Mouse (Mus musculus): ENCODE results near the gene Bbox1.

Gene Bbox1

DNA sequence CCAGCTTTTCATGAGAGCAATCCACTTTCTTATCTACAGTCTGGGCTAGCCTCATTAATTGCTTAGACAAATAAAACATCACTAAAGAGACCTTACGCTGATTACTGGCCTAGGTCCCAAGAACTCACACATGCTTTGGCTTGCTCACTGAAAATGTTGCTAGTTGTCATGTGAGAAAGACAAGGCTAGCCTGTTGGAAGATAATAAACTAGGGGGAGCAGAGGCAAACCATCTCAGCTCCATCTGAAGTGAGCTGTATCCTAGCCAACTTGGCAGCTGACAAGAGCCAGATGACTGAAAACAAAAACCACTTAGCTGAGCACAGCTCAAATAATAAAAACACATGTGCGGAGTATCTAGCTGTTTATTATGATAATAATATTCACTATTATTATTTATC lies 40.2 kb downstream of the Bbox1 start:
- DNase-seq (ENCODE audit: extremely low spot score, low spot score): no peak

DNA sequence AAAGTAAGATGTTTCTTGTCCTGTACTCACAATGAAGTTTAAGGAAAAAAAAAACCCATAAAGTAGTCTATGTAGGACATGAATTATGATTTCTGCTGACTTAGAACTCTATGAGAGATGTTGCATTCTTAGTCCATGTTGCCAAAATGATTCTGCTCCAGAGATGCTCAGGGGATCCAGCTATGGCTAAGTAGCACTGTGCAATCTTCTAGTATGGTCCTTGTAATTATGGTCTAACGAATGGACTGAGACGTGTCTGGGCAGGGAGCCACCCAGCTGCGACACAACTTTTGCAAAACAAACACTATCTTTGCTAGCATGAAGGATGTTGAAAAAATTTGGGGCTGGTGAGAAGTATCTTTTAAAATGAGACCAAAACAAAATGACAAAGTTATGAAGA lies 45.1 kb downstream of the Bbox1 start:
- no peak for DNase-seq (ENCODE audit: extremely low spot score, low spot score)

DNA sequence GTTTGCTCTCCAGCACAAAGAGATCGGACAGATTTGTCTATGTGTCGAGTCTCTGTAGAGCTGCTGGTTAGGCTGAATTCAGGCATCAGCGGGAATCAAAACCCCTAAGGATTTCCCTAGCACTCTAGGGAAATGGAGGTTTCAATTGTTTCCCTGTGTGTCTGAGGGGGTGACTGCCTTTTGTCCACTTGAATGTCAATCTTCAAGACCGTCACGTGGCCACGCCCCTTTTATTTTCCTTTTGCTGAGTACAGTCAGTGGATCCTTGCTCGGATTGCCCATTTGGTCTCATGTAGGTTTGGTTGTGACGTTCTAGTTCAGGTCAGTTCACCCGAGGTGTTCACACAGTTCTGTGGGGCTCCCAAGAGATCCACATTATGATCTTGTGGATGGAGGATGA lies 82.1 kb downstream of the Bbox1 start:
- no peak for DNase-seq (ENCODE audit: extremely low spot score, low spot score)

DNA sequence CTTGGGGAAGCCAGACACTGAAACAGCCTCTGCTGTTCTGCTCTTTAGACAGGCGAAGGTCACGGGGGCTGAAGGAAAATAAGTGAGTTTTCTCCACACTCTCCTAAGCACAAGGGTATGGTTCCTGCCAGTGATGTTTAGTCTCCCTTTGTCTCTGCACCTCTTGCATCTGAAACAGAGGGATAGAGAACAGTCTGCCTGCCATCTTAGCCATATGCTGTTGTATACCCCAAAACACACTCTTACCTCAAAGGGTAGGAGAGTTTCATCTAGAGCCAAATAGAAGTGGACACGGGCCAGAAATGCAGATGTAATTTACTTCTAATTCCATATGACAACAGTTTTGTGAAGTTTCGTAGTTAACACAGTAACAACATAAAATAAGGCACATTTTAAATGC lies 83.6 kb downstream of the Bbox1 start:
- DNase-seq (ENCODE audit: extremely low spot score, low spot score): no peak

DNA sequence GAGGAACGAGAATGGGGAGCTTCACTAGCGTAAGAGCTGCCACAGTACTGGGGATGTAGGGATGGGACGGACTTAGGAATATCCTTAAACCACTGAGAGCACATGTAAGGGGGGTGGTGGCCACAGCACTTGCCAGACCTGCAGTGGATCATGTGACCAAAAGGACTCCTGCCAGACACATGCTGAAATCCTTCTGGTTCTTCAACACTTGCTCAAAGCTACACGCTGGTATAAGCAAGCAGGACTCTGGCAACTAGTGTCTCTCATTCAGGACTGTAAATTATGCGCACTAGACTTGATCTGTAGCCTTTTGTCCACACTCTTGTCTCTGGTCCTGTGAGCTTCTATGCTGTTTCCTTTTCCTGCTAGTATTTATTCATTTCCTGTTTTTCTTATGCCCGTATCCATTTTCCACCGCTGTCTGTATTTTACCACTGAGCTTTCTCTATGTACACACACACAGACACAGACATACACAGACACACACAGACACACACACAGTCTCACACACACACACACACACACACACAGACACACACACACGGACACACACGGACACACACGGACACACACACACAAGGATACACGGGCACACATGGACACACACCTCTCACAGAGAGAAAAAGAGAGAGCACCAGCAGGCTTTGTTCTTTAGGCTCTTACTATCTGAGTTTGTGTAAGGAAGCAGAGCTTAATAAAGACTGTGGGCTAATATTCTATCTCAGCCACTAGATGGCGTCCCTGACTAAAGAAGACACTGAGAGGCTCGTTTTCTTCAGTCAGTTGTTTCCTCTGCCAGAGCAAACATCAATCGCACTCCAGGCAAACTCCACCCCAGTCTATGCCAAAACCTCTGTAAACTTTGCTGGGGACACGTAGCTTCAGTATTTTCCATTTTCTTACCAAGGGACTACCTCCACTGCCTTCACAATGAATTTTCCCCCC lies 84.9 kb downstream of the Bbox1 start:
- DNase-seq (ENCODE audit: extremely low spot score, low spot score): peak; percentile 46

DNA sequence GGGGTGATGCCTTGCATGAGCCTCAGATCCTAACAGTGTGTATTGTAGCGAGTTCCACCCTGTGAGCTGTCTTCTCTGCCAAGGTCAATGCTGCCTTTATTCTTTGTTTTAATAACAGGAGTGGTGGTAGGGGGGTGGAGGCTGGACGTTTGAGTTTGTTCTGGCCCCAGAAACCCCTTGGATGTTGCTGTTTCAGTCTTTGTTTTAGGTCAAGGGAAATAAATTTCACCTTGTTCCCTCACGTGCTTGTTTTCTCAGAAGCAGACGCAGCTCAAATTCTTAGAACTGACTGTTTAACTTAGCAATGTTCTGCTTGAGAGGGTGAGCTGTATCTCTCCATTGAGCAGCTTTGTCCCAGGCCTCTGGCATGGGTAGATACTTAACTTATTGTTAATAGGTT lies 87.9 kb downstream of the Bbox1 start:
- no peak for DNase-seq (ENCODE audit: extremely low spot score, low spot score)

DNA sequence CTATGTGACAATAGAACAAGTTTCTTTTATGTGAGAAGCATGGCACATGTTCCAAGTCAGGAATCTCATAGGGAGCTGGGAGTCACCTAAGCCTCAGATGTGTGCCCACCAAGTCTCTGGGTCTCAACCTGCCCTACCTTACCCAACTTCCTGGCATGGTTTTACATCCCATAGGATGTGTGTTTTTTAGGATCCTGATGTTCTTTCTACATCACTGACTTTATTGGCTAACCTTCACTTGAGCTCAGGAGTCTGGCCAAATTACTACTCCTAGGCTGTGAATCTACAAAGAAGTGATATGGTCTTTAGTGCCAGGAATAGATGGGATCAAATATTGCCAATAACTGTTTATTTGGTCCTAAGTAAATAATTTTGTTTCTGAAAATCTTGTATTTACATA lies 88.4 kb downstream of the Bbox1 start:
- no peak for DNase-seq (ENCODE audit: extremely low spot score, low spot score)

DNA sequence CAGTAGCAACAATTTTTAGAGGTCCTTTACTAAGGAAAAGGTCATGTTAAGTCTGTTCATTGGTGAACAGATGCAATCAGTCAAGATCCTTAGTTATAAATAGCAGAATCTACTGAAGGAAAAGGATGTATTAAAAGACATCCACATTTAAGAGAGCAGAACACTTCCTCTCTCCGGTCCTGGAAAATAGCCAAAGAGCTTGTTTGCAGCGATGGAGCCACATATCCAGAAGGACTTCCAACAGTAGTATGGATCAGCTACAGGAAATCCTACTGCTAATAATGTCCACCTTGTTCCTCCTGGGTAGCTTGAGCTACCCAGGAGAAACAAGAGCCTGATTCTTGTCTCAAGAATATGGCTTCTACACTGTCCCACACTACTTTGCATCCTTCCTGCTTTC lies 91.6 kb downstream of the Bbox1 start:
- DNase-seq (ENCODE audit: extremely low spot score, low spot score): no peak

DNA sequence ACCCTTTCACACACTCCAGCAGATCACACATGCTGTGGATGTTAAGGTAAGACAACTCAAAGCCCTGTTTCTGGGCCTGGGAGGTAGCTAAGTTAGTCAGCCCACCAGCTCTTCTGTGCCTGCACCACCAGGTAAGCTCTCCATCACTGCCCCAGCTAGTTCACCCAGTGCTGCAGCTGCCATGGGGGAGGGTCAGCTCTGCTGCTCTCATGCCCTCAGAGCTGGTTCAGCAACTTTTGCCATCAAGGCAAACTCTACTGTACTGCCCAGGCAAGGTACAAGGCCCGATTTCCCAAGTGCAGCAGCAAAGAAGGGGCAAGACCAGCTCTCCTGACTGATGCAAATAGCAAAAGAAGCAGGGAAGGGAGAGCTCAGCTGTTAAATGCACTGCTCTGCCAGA lies 93.9 kb downstream of the Bbox1 start:
- no peak for DNase-seq (ENCODE audit: extremely low spot score, low spot score)

DNA sequence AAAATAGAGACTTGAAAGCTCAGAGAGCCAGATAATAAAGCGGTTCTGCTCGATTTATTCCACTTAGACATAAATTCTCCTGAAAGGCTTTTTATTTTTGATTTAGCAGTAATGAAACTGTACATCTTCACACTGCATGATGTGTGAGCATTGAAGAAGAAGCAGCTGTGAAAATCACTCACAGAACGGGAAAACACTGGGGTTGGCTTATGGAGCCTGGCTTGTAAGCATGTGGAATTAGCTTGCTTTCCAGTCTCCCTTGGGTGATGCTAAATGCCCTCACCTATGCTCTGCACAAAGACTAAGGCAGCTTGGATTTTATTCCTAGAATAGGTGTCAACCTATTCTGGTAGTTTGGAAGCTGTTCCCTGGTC lies 98.7 kb downstream of the Bbox1 start:
- DNase-seq (ENCODE audit: extremely low spot score, low spot score): no peak

DNA sequence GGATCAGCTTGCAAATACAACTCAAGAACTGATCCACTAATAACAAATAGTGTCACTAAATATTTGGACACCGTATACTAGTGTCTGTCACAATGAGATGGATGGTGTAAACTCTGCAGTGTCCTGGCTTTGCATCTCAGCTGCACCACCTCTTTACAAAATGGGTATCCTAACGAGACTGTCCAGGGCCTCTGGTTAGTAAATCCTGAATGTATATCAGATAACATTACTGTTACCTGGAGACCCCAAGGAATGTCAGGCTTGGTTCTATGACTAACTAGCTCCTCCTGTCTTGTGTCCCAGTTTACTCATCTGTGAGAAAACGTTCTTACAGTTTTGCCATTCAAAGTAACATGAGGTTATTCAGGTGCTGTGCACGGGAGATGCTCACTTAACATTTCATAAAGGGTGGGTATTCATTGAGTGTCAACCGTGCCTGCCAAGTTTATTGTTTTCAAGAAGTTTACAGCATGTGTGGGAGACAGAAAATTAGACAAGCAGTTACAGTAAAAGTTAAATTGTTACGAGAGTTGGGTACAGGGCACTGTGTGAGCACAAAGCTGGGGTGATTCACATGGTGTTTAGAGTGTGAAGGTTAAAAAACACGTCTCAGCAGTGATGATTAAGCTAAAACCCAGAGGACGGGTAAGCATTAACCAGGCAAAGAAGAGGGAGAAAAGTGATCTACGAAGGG lies 99.2 kb downstream of the Bbox1 start:
- no peak for DNase-seq (ENCODE audit: extremely low spot score, low spot score)

DNA sequence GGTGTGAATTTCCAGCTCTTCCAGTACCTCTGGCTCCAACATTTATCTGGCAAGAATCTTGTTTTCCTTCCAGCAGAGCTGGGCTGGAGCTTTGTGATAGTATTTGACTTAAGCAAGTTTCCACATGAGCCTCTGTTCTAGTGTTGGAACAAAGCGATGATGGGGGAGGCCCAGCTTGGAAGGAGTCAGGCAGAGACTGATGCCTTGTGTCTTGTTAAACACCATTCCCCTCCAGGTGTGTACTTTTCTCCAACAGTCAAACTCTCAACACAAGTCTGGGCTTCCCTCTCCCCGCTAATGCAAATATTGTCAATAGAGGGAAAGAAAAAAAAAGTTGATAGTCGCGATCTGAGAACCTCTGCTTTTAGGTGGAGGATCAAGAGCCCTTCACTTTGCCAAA lies 100.1 kb downstream of the Bbox1 start:
- DNase-seq (ENCODE audit: extremely low spot score, low spot score): no peak

Measured in neural tube, embryonic 10.5 days (tissue).